Mouse (Mus musculus) G1E (cell line): ENCODE measurements around the gene Rtn4r. TPM values are rescaled to one million over a fixed set of nuclear protein-coding genes. Genes with fewer than 3 reads are reported as not detected.

Source experiments
- ATAC-seq: 2 replicates; pipeline ENCODE4 v1.8.0; 2016; ENCODE audit warnings: mild to moderate bottlenecking; ENCODE audit not compliant: insufficient number of reproducible peaks, poor library complexity, low FRiP score, severe bottlenecking; ENCODE audit errors: extremely low read depth
- DNase-seq: peaks from one replicate; pipeline ENCODE4 v3.0.0; 2012; ENCODE audit warnings: low spot score
- H3K27me3 ChIP-seq: 2 replicates; pipeline ENCODE4 v1.6.1; 2012; ENCODE audit warnings: mild to moderate bottlenecking, low read length, inconsistent platforms; ENCODE audit not compliant: insufficient read depth
- H3K36me3 ChIP-seq: replicated peaks from 2 replicates; pipeline ENCODE3; 2012; ENCODE audit warnings: mild to moderate bottlenecking, inconsistent platforms
- H3K4me1 ChIP-seq: 2 replicates; pipeline ENCODE4 v1.6.1; 2012; ENCODE audit warnings: low read depth, low read length, inconsistent platforms, mixed read lengths; ENCODE audit not compliant: insufficient read depth
- H3K4me3 ChIP-seq: 2 replicates; pipeline ENCODE4 v1.5.1; 2012; ENCODE audit warnings: low read depth, mild to moderate bottlenecking, inconsistent platforms, low read length, moderate library complexity, mixed read lengths
- H3K9me3 ChIP-seq: replicated peaks from 2 replicates; pipeline ENCODE4 v1.6.1; 2012; ENCODE audit warnings: inconsistent platforms
- CTCF ChIP-seq: IDR thresholded peaks from 2 replicates; pipeline ENCODE4 v1.5.1; 2012; ENCODE audit warnings: low read depth, low read length, inconsistent platforms, mixed read lengths
- GATA1 ChIP-seq: IDR thresholded peaks from 2 replicates; pipeline ENCODE4 v1.6.1; 2012; ENCODE audit warnings: borderline replicate concordance, low read length, inconsistent platforms, mixed read lengths
- GATA2 ChIP-seq: IDR thresholded peaks from 2 replicates; pipeline ENCODE4 v1.6.1; 2012; ENCODE audit warnings: low read depth, low read length, inconsistent platforms, borderline replicate concordance
- POLR2AphosphoS5 ChIP-seq: IDR thresholded peaks from 2 replicates; pipeline ENCODE4 v1.6.1; 2012; ENCODE audit warnings: low read depth, low read length, inconsistent platforms; ENCODE audit not compliant: insufficient replicate concordance
- TAL1 ChIP-seq: conservative IDR thresholded peaks from 2 replicates; pipeline ENCODE4 v1.6.1; 2012; ENCODE audit warnings: low read depth, low read length, inconsistent platforms, mixed read lengths
- polyA plus RNA-seq: library from polyadenylated mRNA; stranded (reverse); fragments of >175 nt; gene quantifications from 2 replicates; pipeline ENCODE4 v1.2.3, GENCODE M21; 2012
- total RNA-seq, 2 experiments: library from RNA; stranded (forward) in 1 of 2; stranded (reverse) in 1 of 2; fragments of 200-1000 nt in 1 of 2; fragments of >200 nt in 1 of 2; fragmentation: Nextera tagmentation in 1 of 2; gene quantifications; 2 replicates each; pipeline ENCODE4 v1.2.3; 2014 to 2017

Rtn4r gene
- total and polyA plus RNA-seq, 3 experiments, result 0.11 TPM; not detected in 2

GRCm38 (mm10) chr16:18156579-18157350 is 29.3 kb downstream of the Rtn4r start:
- TF ChIP-seq GATA1 (no peak), GATA2 (no peak), TAL1 (no peak), CTCF (no peak), POLR2AphosphoS5 (no peak)
- no peak for DNase-seq
- Histone ChIP-seq H3K36me3 (no peaks in the 10 kb centered on the region), H3K4me3 (no peak overlapping the region), H3K9me3 (no peaks in the 10 kb centered on the region), H3K27me3 (peaks cover 41% of the 10 kb centered on the region), H3K4me1 (no peaks in the 10 kb centered on the region)
- no peak for ATAC-seq

DNA sequence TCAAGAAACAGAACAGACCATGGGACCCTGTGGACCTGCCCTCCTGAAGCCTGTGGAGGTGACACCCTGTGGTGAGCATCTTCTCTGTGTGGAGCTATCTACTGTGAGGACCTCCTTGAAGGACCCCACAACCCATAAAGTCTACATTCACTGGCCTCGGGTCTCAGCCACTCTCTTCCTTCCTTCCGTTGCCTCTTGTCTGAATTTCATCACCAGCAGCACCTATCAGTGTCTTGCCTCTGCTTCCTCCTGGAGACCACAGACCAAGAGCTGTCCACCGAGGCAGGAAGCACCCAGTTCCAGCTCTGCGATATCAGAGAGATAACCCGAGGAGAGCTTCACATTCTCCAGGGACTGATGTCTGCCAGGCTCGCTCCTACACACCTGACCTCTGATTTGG is 31.8 kb downstream of the Rtn4r start:
- DNase-seq, result no peak
- no peaks in the 10 kb centered on the region for H3K4me1 ChIP-seq
- ATAC-seq, result no peak
- H3K4me3 ChIP-seq, result no peak overlapping the region
- TF ChIP-seq CTCF, result no peak
- no peak for TF ChIP-seq GATA1
- TF ChIP-seq POLR2AphosphoS5, result no peak
- TF ChIP-seq TAL1, result no peak
- no peak for TF ChIP-seq GATA2
- no peaks in the 10 kb centered on the region for H3K9me3 ChIP-seq
- peaks cover 37% of the 10 kb centered on the region for H3K27me3 ChIP-seq
- no peaks in the 10 kb centered on the region for H3K36me3 ChIP-seq

GRCm38 (mm10) chr16:18159778-18160177 is 32.3 kb downstream of the Rtn4r start:
- Histone ChIP-seq H3K4me3 (no peak overlapping the region), H3K9me3 (no peaks in the 10 kb centered on the region), H3K27me3 (peaks cover 41% of the 10 kb centered on the region), H3K4me1 (no peaks in the 10 kb centered on the region), H3K36me3 (no peaks in the 10 kb centered on the region)
- ATAC-seq, result no peak
- TF ChIP-seq CTCF (no peak), POLR2AphosphoS5 (no peak), GATA2 (no peak), GATA1 (no peak), TAL1 (no peak)
- no peak for DNase-seq

DNA sequence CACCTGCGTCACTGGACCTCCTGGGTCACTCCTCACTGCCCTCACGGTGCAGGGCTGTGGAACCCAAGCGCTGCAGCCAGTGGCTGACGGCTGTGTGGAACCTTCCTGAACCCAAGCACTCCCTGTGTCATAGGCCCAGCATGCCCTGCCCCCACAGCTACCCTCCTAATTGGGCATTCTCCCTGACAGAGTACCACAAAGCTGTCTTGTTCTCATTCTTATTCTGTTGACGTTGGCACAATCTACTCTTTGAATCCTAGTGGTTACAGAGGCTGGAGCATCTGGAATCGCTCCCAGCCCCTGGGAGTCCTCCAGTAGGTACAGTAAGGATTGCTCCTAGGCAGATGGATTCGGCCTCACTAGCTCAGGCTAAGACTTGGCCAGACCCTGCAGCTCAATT is 33.1 kb downstream of the Rtn4r start:
- DNase-seq, result no peak
- Histone ChIP-seq H3K9me3 (no peaks in the 10 kb centered on the region), H3K4me3 (no peak overlapping the region), H3K4me1 (no peaks in the 10 kb centered on the region), H3K36me3 (no peaks in the 10 kb centered on the region), H3K27me3 (peaks cover 43% of the 10 kb centered on the region)
- no peak for ATAC-seq
- TF ChIP-seq GATA1 (no peak), TAL1 (no peak), CTCF (no peak), GATA2 (no peak), POLR2AphosphoS5 (no peak)

DNA sequence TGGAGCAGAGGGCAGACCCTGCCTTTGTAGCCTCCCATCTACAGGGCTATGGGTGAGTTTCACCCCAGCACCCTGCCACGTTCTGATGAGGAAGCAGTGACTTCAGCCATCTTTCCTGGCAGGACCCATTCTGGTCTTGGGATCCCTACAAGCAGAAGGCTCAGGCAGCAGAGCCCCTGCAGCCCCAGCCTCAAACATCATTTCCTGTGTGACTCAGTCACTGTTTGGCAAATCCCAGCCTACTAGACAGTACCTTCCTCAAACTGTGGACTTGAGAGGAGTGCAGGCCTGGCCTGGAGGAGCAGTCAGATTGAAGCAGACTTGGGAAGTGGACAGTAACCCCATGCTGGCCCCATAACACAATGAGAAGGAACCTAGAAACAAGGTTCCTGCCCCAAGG is 33.7 kb downstream of the Rtn4r start:
- Histone ChIP-seq H3K4me1 (no peaks in the 10 kb centered on the region), H3K9me3 (no peaks in the 10 kb centered on the region), H3K4me3 (no peak overlapping the region), H3K27me3 (peaks cover 46% of the 10 kb centered on the region), H3K36me3 (no peaks in the 10 kb centered on the region)
- DNase-seq, result no peak
- TF ChIP-seq POLR2AphosphoS5 (no peak), CTCF (no peak), GATA2 (no peak), GATA1 (no peak), TAL1 (no peak)
- no peak for ATAC-seq

- Histone ChIP-seq H3K9me3 (no peaks in the 10 kb centered on the region), H3K36me3 (no peaks in the 10 kb centered on the region), H3K4me3 (no peak overlapping the region), H3K4me1 (no peaks in the 10 kb centered on the region), H3K27me3 (peaks cover 34% of the 10 kb centered on the region)
- TF ChIP-seq CTCF (no peak), GATA1 (no peak), TAL1 (no peak), GATA2 (no peak), POLR2AphosphoS5 (no peak)
- ATAC-seq, result no peak
- no peak for DNase-seq
These were observed 37.3 kb downstream of the Rtn4r start for GRCm38 (mm10) chr16:18164642-18165238.
